8 mouse cellular contexts compared by ENCODE assay signal in the genomic region with DNA sequence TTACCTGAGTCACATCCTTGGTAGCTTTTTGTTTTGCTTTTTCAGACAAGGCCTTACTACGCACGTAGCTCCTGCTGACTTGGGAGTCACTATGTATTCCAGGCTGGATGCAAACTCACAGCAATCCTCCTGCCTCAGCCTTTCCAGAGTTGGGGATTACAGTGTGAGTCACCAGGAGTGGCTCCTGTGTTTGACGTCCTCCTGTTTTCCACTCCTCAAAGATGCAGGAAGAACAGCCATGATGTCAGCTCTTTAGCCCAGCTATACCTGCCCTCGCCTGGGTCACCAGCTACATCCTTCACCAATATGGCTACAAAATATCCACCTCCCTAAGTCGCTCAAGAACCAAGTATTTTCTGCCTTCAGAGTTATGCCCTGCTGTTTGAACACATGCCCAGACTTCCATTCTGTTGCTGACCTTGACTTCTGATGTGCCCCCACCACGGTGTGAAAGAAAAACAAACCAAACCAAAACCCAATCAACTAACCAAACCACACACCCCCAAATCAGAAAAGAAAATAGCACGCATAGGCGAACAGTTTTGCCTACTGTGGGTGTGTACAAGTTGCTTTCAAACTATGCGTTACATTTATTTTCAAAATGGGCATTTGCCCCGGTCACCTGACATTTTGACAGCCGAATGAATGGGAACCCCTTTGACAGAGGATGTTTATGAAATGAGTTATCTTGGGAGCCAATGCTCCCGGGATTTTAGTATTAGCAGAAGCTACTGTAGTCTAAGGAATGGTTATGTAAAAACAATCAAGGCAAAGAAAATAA. TPM values are rescaled to one million over a fixed set of nuclear protein-coding genes. Genes with fewer than 3 reads are reported as not detected.
DNase-seq lines count a peak whose midpoint lies in the region; ATAC-seq and TF ChIP-seq lines count a peak whose summit lies in the region.

No protein-coding gene starts in this region.

- H3K79me2 ChIP-seq in macrophage (ENCODE audit: inconsistent target): peaks cover 72% of the 10 kb centered on the region

- peak overlapping the region; percentile 94 for H3K4me2 ChIP-seq in heart, embryonic 12.5 days
- H3K4me2 ChIP-seq in forebrain, postnatal 0 days (ENCODE audit: low read depth): peak overlapping the region; percentile 87

- no peak overlapping the region for H3K9ac ChIP-seq in heart, embryonic 12.5 days
- peak overlapping the region; percentile 94 for H3K9ac ChIP-seq in ES-Bruce4 (ENCODE audit: low read depth, poor library complexity, severe bottlenecking)
- H3K9ac ChIP-seq in forebrain, postnatal 0 days: peak overlapping the region; percentile 81

- no peaks in the 10 kb centered on the region for H3K27me3 ChIP-seq in heart, embryonic 12.5 days (replicated peaks)
- H3K27me3 ChIP-seq in ES-Bruce4 (ENCODE audit: control insufficient read depth, insufficient read depth, low read length, poor library complexity, severe bottlenecking): no peaks in the 10 kb centered on the region
- H3K27me3 ChIP-seq in forebrain, postnatal 0 days (ENCODE audit: insufficient read depth, low read length): no peaks in the 10 kb centered on the region

- H3K4me1 ChIP-seq in heart, embryonic 12.5 days (replicated peaks): peaks cover 67% of the 10 kb centered on the region
- H3K4me1 ChIP-seq in ES-Bruce4 (ENCODE audit: control insufficient read depth, insufficient read depth, low read length): peaks cover 7% of the 10 kb centered on the region
- 0 out of 2 replicates have a peak, but pooled peaks cover 7% of the 10 kb centered on the region for H3K4me1 ChIP-seq in forebrain, postnatal 0 days (ENCODE audit: insufficient read depth)

- WGBS in heart, embryonic 12.5 days: 72% methylated on average over 12 of the region's 12 CpGs
- 81% methylated on average over 12 of the region's 12 CpGs for WGBS in forebrain, postnatal 0 days
- WGBS in macrophage (ENCODE audit: missing documents): 35% methylated on average over 12 of the region's 12 CpGs

- intact Hi-C loops in heart, postnatal 25 days (cut with DNase I): loop anchor here (5.0 kb wide), 1 partner anchor 38 kb away; no protein-coding TSS in a partner anchor
- intact Hi-C loops in left cerebral cortex, postnatal 36 days (cut with DNase I): no loop called here

- TF ChIP-seq CTCF in ES-Bruce4 (IDR thresholded peaks at IDR 0.05; ENCODE audit: low read depth, low read length): no peak
- no peak for TF ChIP-seq CTCF in forebrain, postnatal 0 days (IDR thresholded peaks at IDR 0.05; ENCODE audit: low read depth)

- no peak for TF ChIP-seq EP300 in ES-Bruce4 (IDR thresholded peaks at IDR 0.05; ENCODE audit: insufficient read depth, low read depth, low read length)

- no peak for TF ChIP-seq POLR2A in ES-Bruce4 (IDR thresholded peaks at IDR 0.05; ENCODE audit: insufficient read depth, low read length)

- H3K27ac ChIP-seq in heart, embryonic 12.5 days (ENCODE audit: poor library complexity, severe bottlenecking): no peak overlapping the region
- H3K27ac ChIP-seq in ES-Bruce4 (ENCODE audit: insufficient read depth, low read length) (no peak overlapping the region), macrophage (peak overlapping the region; percentile 75)
- no peak overlapping the region for H3K27ac ChIP-seq in forebrain, postnatal 0 days (ENCODE audit: low read depth, low read length)

- no peaks in the 10 kb centered on the region for H3K36me3 ChIP-seq in heart, embryonic 12.5 days
- H3K36me3 ChIP-seq in ES-Bruce4 (ENCODE audit: control insufficient read depth, insufficient read depth, low read length, poor library complexity, severe bottlenecking): no peaks in the 10 kb centered on the region
- no peaks in the 10 kb centered on the region for H3K36me3 ChIP-seq in forebrain, postnatal 0 days (ENCODE audit: insufficient read depth)
- H3K36me3 ChIP-seq in macrophage (ENCODE audit: inconsistent target): no peaks in the 10 kb centered on the region

- no peak for ATAC-seq in heart, embryonic 12.5 days (ENCODE audit: insufficient number of reproducible peaks, low FRiP score)
- ATAC-seq in forebrain, postnatal 0 days: no peak

- no peak for DNase-seq in heart, postnatal 25 days (ENCODE audit: low spot score)
- no peak for DNase-seq in forebrain, postnatal 0 days
- no peak for DNase-seq in embryo, embryonic 10.5 days (ENCODE audit: low spot score)
- no peak for DNase-seq in spleen, postnatal 36 days (ENCODE audit: low spot score in 2 of 2)
- no peak for DNase-seq in left cerebral cortex, postnatal 36 days (ENCODE audit: low spot score in 2 of 2)

- H3K4me3 ChIP-seq in heart, embryonic 12.5 days: peak overlapping the region; percentile 83
- H3K4me3 ChIP-seq in ES-Bruce4 (ENCODE audit: low read depth, low read length) (peak overlapping the region; percentile 95; the same call in 1 of the 2 replicates), macrophage (ENCODE audit: inconsistent target) (peak overlapping the region; percentile 95)
- H3K4me3 ChIP-seq in forebrain, postnatal 0 days (ENCODE audit: low read depth, low read length): peak overlapping the region; percentile 84

- no peaks in the 10 kb centered on the region for H3K9me3 ChIP-seq in heart, embryonic 12.5 days (replicated peaks)
- H3K9me3 ChIP-seq in ES-Bruce4 (replicated peaks; ENCODE audit: control insufficient read depth, insufficient read depth, low read length, poor library complexity, severe bottlenecking): no peaks in the 10 kb centered on the region
- no peaks in the 10 kb centered on the region for H3K9me3 ChIP-seq in forebrain, postnatal 0 days (ENCODE audit: low read length)

RNA-seq across cellular contexts. Expression of gene Fnbp1, which starts 1.6 kb away (rescaled TPM):
- polyA plus RNA-seq in heart, embryonic 12.5 days (2016; fragmentation: Nextera tagmentation; extraction: Ambion mirVana): 21.4 and 23.8 TPM in 2 replicates
- total RNA-seq in heart, postnatal 25 days (2021): 10 to 100 TPM; 50.0 to 53.4 TPM
- polyA plus RNA-seq in ES-Bruce4 (2011; ENCODE audit: insufficient read depth, insufficient read length, low read depth, missing spikeins) (77.7 and 84.7 TPM in 2 replicates), macrophage (2018) (77.2 to 118 TPM (median 110 TPM) in 3 replicates)
- 9.2 and 13.3 TPM in 2 replicates for total RNA-seq in forebrain, postnatal 0 days (2014; rRNA removed)
- polyA plus RNA-seq in forebrain, postnatal 0 days (2015; fragmentation: Nextera tagmentation; extraction: Ambion mirVana): 9.8 and 20.1 TPM in 2 replicates
- 100 to 1,000 TPM; 230 to 652 (median 349) TPM for total RNA-seq in macrophage (2018; cell fraction: chromatin; rRNA removed)
- total RNA-seq in macrophage (2018; cell fraction: cytosol; rRNA removed): 10 to 100 TPM; 45.7 to 98.1 (median 65.6) TPM
- total RNA-seq in macrophage (2018; cell fraction: nucleus; rRNA removed): 100 to 1,000 TPM; 117 to 400 (median 216) TPM
- 10 to 100 TPM; 86.5 to 94.8 TPM for total RNA-seq in left cerebral cortex, postnatal 36 days (2021)

RNA-seq across cellular contexts. Expression of gene Gpr107, which starts 11.9 kb away (rescaled TPM):
- 37.4 and 40.4 TPM in 2 replicates for polyA plus RNA-seq in heart, embryonic 12.5 days (2016; fragmentation: Nextera tagmentation; extraction: Ambion mirVana)
- 10 to 100 TPM; 33.1 to 35.1 TPM for total RNA-seq in heart, postnatal 25 days (2021)
- 71.9 and 72.5 TPM in 2 replicates for polyA plus RNA-seq in ES-Bruce4 (2011; ENCODE audit: insufficient read depth, insufficient read length, low read depth, missing spikeins)
- 40.8 and 47.6 TPM in 2 replicates for total RNA-seq in forebrain, postnatal 0 days (2014; rRNA removed)
- polyA plus RNA-seq in forebrain, postnatal 0 days (2015; fragmentation: Nextera tagmentation; extraction: Ambion mirVana): 20.3 and 24.0 TPM in 2 replicates
- total RNA-seq in macrophage (2018; cell fraction: chromatin; rRNA removed): 100 to 1,000 TPM; 139 to 319 (median 251) TPM
- total RNA-seq in macrophage (2018; cell fraction: cytosol; rRNA removed): 10 to 100 TPM; 30.7 to 54.7 (median 44.4) TPM
- 100 to 1,000 TPM in 15 of 26 experiments, 10 to 100 TPM in 11; 80.4 to 185 (median 108) TPM for total RNA-seq in macrophage (2018; cell fraction: nucleus; rRNA removed)
- polyA plus RNA-seq in macrophage (2018): 44.0 to 60.9 TPM (median 45.0 TPM) in 3 replicates
- 10 to 100 TPM; 43.4 to 54.4 TPM for total RNA-seq in left cerebral cortex, postnatal 36 days (2021)
